Mouse (Mus musculus) hindbrain, embryonic 15.5 days (tissue): Measurements from ENCODE around the gene Klhl42. TPM values are rescaled to one million over a fixed set of nuclear protein-coding genes. Genes with fewer than 3 reads are reported as not detected.

Experiments
- polyA plus RNA-seq: library from polyadenylated mRNA; unstranded; fragments of >200 nt; fragmentation: Nextera tagmentation; extraction: Ambion mirVana; gene quantifications from 2 replicates; pipeline ENCODE4 v1.2.1, GENCODE M21; 2015

Klhl42 gene
- polyA plus RNA-seq, 1 experiment from 2014 or later: 7.6 TPM

Other genes starting within 250 kb of the Klhl42 start
- not detected in 2 replicates for gene Smco2, start 241.3 kb upstream of the Klhl42 start, polyA plus RNA-seq
- 12.8 and 17.6 TPM in 2 replicates for gene Ppfibp1, start 202.9 kb upstream of the Klhl42 start, polyA plus RNA-seq
- 0.06 TPM in 1 of 2 replicates, not detected in the other for gene 1700034J05Rik, start 137.0 kb upstream of the Klhl42 start, polyA plus RNA-seq
- gene Rep15, start 58.8 kb upstream of the Klhl42 start, polyA plus RNA-seq: 0.61 and 1.0 TPM in 2 replicates
- 63.8 and 75.4 TPM in 2 replicates for gene Mrps35, start 48.6 kb upstream of the Klhl42 start, polyA plus RNA-seq
- gene Mansc4, start 4.3 kb upstream of the Klhl42 start, polyA plus RNA-seq: 0.85 and 1.5 TPM in 2 replicates
- gene Pthlh, start 172.8 kb downstream of the Klhl42 start, polyA plus RNA-seq: 3.9 and 4.0 TPM in 2 replicates